Mouse (Mus musculus) mouse embryonic stem cell (cell line): ENCODE results near the gene Vps26b.

ENCODE experiments used
- in situ Hi-C, 2 experiments: fragments of 300-500 bp; cut with MboI; formaldehyde crosslinking; loops; 1 replicate in 1 of 2; 3 replicates in 1 of 2; pipeline ENCODE4 v1.14.3; 2019 to 2020; ENCODE audit warnings: low sequenced_read_pairs in 2 of 2, low pct_unique_long_range_greater_than_20kb in 1 of 2, mixed read lengths in 1 of 2; ENCODE audit not compliant: unreplicated experiment in 1 of 2

Gene Vps26b

GRCm38 (mm10) chr9:26998669-26999460 is 31.0 kb downstream of the Vps26b start:
- in situ Hi-C loops, result no loop called here

DNA sequence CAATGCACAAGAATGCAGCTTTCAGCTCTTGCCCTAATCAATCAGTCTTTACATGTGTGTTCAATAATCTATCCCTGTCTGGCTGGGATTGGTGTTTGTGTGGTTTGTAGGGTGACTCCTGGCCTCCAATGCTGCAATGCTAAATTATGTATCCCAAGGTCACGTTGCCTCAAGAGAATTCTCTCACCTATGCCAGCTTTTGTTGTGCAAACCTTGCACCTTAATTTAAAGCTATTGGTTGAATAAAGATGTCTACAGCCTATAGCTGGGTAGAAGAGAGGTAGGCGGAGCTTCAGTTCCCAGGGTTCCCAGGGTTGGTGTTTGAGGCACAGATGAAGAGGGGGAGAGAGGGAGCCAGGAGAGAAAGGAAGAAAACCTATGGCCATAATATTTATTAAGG is 32.4 kb downstream of the Vps26b start:
- in situ Hi-C loops, result no loop called here

GRCm38 (mm10) chr9:26997062-26997461 is 32.8 kb downstream of the Vps26b start:
- in situ Hi-C loops, result no loop called here

DNA sequence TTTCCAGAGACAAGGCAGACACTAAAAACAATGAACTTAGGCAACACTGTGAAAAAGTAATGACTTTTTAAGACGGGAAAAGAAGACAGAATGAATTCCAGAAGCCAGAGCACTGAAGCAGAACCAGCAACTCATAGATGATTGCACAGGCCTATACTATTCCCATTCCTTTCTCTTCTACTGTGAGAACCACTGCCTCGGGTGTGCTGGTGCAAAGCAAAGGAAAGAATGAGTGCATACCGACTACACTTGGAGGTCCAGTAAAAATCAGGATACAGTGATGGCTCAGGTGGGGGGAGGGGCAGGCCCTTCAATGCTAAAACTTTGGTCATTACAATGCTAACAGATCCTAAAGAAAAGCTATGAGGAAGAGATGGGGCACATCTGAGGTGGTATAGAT is 36.0 kb downstream of the Vps26b start:
- in situ Hi-C loops, result no loop called here

DNA sequence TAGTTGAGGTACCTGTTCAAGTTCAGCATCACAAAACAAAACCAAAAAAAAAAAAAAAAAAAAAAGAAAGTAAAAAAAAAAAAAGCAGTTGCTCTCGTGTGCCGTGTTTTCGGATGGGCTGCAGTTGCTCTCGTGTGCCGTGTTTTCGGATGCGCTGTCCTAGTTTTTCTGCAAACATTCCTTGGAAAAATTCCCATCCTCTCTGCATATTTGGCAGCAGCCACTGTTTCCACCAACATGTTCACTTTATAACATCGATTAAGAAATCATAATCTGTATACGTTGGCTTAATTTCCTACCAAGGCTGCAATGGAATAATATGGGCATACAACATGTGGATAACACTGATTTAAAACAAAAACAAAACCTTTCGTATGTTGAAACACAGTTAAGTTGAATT is 36.7 kb downstream of the Vps26b start:
- in situ Hi-C loops, result no loop called here

GRCm38 (mm10) chr9:26990181-26990580 is 39.7 kb downstream of the Vps26b start:
- in situ Hi-C loops, result no loop called here

DNA sequence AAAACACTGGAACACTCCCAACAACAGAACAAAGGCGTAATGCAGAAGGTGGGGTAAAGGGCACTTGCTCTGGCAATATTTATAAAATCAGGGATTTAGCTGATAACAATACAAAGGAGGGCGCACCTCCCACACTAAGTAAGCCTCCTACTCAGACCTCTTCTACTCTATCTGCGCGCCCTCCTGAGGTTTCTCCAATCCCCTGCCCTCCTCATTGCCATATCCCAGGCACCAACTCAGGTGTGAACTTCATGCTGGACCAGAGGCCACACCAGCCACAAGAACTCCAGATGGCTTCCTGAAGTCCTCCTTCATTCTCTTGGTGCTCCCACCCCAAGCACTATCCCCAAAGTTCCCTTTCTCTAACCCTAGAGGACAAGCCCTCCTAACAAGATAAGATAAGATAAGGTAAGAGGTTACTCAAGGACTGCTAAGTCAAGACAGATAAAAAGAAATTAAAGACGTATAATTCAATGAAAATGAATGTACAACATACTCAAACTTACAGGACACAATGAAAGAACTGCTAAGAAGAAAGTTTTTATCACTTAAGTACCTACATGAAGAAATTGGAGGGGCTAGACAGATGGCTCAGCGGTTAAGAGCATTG is 44.1 kb downstream of the Vps26b start:
- in situ Hi-C loops, result no loop called here

GRCm38 (mm10) chr9:26985090-26985613 is 44.7 kb downstream of the Vps26b start:
- in situ Hi-C loops, result no loop called here

DNA sequence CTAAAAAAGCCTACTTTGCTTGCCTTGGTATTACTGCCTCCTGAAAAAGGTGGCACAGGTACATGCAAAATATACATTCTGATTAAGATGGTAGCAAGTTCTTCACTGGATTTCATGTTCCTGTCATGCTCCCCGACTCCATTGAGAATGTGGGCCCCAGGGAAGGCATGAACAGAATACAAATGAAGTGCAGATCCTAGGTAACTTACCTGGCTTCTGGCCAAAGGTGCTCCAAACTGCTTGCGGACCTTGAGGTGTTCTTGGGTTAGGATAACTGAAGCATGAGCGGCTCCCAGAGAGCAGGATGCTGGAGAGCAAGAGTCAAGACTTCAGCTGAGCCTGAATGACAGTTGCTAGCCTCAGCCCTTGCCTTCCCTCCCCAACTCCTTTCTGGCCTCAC is 51.1 kb downstream of the Vps26b start:
- in situ Hi-C loops, result no loop called here

GRCm38 (mm10) chr9:26977754-26978153 is 52.1 kb downstream of the Vps26b start:
- in situ Hi-C loops, result no loop called here
